Mouse (Mus musculus) ES-E14 (cell line): ENCODE measurements around the gene Rabep2. TPM values are rescaled to one million over a fixed set of nuclear protein-coding genes. Genes with fewer than 3 reads are reported as not detected.

ENCODE experiments used
- DNase-seq: peaks from one replicate; pipeline ENCODE4 v3.0.0-alpha.2; 2013; ENCODE audit warnings: low read depth, low spot score
- H3K27ac ChIP-seq: 2 replicates; pipeline ENCODE4 v1.5.1; 2012; ENCODE audit warnings: low read depth, mild to moderate bottlenecking, low read length, moderate library complexity, mixed read lengths; ENCODE audit not compliant: poor library complexity, insufficient read depth, severe bottlenecking
- H3K36me3 ChIP-seq: 2 replicates; pipeline ENCODE4 v1.6.1; 2012; ENCODE audit warnings: mild to moderate bottlenecking, low read length, moderate library complexity, mixed read lengths; ENCODE audit not compliant: control insufficient read depth, poor library complexity, insufficient read depth, severe bottlenecking
- H3K4me1 ChIP-seq, 2 experiments: fragments of 150-350 bp in 1 of 2; sonication (generic) in 1 of 2; 2 replicates each; pipeline ENCODE4 v1.6.1; 2012; ENCODE audit warnings: low read length in 2 of 2, mild to moderate bottlenecking in 1 of 2, mixed read lengths in 1 of 2; ENCODE audit not compliant: control insufficient read depth in 2 of 2, insufficient read depth in 2 of 2, poor library complexity in 1 of 2
- H3K4me3 ChIP-seq, 2 experiments: fragments of 150-350 bp in 1 of 2; sonication (generic) in 1 of 2; 2 replicates each; pipeline ENCODE4 v1.5.1; 2012; ENCODE audit warnings: low read length in 2 of 2, low read depth in 1 of 2, mild to moderate bottlenecking in 1 of 2, mixed read lengths in 1 of 2; ENCODE audit not compliant: insufficient read depth in 1 of 2, poor library complexity in 1 of 2, severe bottlenecking in 1 of 2
- H3K9ac ChIP-seq: 2 replicates; pipeline ENCODE4 v1.6.1; 2012; ENCODE audit warnings: low read depth, mild to moderate bottlenecking, low read length, mixed read lengths; ENCODE audit not compliant: poor library complexity, insufficient read depth, severe bottlenecking
- H3K9me3 ChIP-seq: fragments of 150-350 bp; sonication (generic); 2 replicates; pipeline ENCODE4 v1.6.1; 2012; ENCODE audit warnings: low read depth, mild to moderate bottlenecking, low read length; ENCODE audit not compliant: control insufficient read depth, insufficient read depth
- CHD2 ChIP-seq: IDR thresholded peaks from 2 replicates; pipeline ENCODE4 v1.6.1; 2014; ENCODE audit warnings: mild to moderate bottlenecking, low read depth, low read length, inconsistent platforms
- HCFC1 ChIP-seq: IDR thresholded peaks from 2 replicates; pipeline ENCODE4 v1.6.1; 2012; ENCODE audit warnings: low read length, inconsistent platforms, borderline replicate concordance; ENCODE audit not compliant: insufficient read depth
- MAFK ChIP-seq: IDR thresholded peaks from 2 replicates; pipeline ENCODE4 v1.6.1; 2014; ENCODE audit warnings: mild to moderate bottlenecking, low read depth, low read length, inconsistent platforms; ENCODE audit not compliant: insufficient read depth
- ZC3H11A ChIP-seq: IDR thresholded peaks from 2 replicates; pipeline ENCODE4 v1.6.1; 2012; ENCODE audit warnings: low read depth, mild to moderate bottlenecking, inconsistent platforms, low read length, borderline replicate concordance
- ZNF384 ChIP-seq: IDR thresholded peaks from 2 replicates; pipeline ENCODE4 v1.6.1; 2012; ENCODE audit warnings: low read depth, low read length, inconsistent platforms
- in situ Hi-C, 2 experiments: fragments of 600-800 bp; cut with MboI; formaldehyde crosslinking; loops; one replicate each; pipeline ENCODE4 v1.15.1; 2025; ENCODE audit warnings: low sequenced_read_pairs in 2 of 2, inconsistent platforms in 1 of 2; ENCODE audit not compliant: unreplicated experiment in 2 of 2
- total RNA-seq: library from RNA; depleted of rRNA; stranded (reverse); fragments of 300-350 nt; gene quantifications from 2 replicates; pipeline ENCODE4 v1.2.3, GENCODE M21; 2012; rRNA removed

Gene Rabep2
- total RNA-seq, 1 experiment, result 22.1 TPM

GRCm38 (mm10) chr7:126491005-126491404 lies 62.4 kb downstream of the Rabep2 start:
- peaks cover 66% of the 10 kb centered on the region for H3K36me3 ChIP-seq
- TF ChIP-seq ZNF384 (no peak), HCFC1 (no peak), MAFK (no peak), CHD2 (no peak), ZC3H11A (no peak)
- no peak overlapping the region for H3K4me3 ChIP-seq
- in situ Hi-C loops, result no loop called here
- H3K9me3 ChIP-seq, result no peaks in the 10 kb centered on the region
- no peak for DNase-seq
- no peak overlapping the region for H3K27ac ChIP-seq
- no peak overlapping the region for H3K9ac ChIP-seq
- H3K4me1 ChIP-seq, result peaks cover 2 to 10% of the 10 kb centered on the region in 2 experiments; a peak in 1 of 4 replicates

DNA sequence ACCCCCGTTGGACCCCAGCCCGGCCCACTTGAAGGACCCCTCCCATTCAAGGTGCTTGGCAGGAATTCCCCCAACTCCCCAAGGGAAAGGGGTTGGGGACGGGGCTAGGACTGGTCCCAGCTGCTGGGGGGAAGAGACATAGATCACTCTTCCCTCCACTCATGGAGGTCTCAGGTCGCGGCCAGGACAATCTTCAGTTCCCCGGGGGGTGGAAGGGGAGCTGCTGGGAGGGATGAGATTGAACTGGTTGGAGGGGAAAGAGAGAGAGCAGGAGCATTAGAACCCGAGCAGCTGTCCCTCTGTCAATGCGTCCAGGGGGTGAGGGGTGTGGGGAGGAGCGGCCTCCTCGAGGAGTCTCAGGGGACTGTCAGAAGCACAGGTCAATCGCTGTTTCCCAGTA lies 63.4 kb downstream of the Rabep2 start:
- H3K9ac ChIP-seq, result peak overlapping the region; percentile 14; the same call in 1 of the 2 replicates
- DNase-seq, result no peak
- H3K4me1 ChIP-seq, result peaks cover 2 to 10% of the 10 kb centered on the region in 2 experiments; a peak in 1 of 4 replicates
- no peaks in the 10 kb centered on the region for H3K9me3 ChIP-seq
- in situ Hi-C loops, result no loop called here
- no peak for TF ChIP-seq MAFK
- no peak for TF ChIP-seq CHD2
- no peak for TF ChIP-seq ZC3H11A
- TF ChIP-seq HCFC1, result no peak
- no peak for TF ChIP-seq ZNF384
- peaks cover 73% of the 10 kb centered on the region for H3K36me3 ChIP-seq
- H3K27ac ChIP-seq, result peak overlapping the region; percentile 26; the same call in 1 of the 2 replicates
- H3K4me3 ChIP-seq, result no peak overlapping the region

- no peak for DNase-seq
- peaks cover 84% of the 10 kb centered on the region for H3K36me3 ChIP-seq
Measured at GRCm38 (mm10) chr7:126494120-126494519, 65.6 kb downstream of the Rabep2 start.

GRCm38 (mm10) chr7:126496475-126496874 lies 67.9 kb downstream of the Rabep2 start:
- DNase-seq, result no peak
- Histone ChIP-seq H3K4me1 (peaks cover 2 to 8% of the 10 kb centered on the region in 2 experiments; a peak in 1 of 4 replicates), H3K36me3 (peaks cover 88% of the 10 kb centered on the region), H3K9me3 (no peaks in the 10 kb centered on the region), H3K9ac (no peak overlapping the region), H3K27ac (no peak overlapping the region), H3K4me3 (no peak overlapping the region)
- TF ChIP-seq ZC3H11A (no peak), CHD2 (no peak), HCFC1 (no peak), MAFK (no peak), ZNF384 (no peak)
- in situ Hi-C loops, result no loop called here

More at GRCm38 (mm10) chr7:126494120-126494519, 65.6 kb downstream of the Rabep2 start:
- no peak for TF ChIP-seq CHD2
- TF ChIP-seq ZNF384, result no peak
- TF ChIP-seq HCFC1, result no peak
- TF ChIP-seq MAFK, result no peak
- no peak for TF ChIP-seq ZC3H11A
- no peaks in the 10 kb centered on the region for H3K9me3 ChIP-seq
- in situ Hi-C loops, result no loop called here
- no peak overlapping the region for H3K27ac ChIP-seq
- H3K4me3 ChIP-seq, result no peak overlapping the region
- H3K4me1 ChIP-seq, result peaks cover 2 to 5% of the 10 kb centered on the region in 2 experiments; a peak in 1 of 4 replicates
- no peak overlapping the region for H3K9ac ChIP-seq

DNA sequence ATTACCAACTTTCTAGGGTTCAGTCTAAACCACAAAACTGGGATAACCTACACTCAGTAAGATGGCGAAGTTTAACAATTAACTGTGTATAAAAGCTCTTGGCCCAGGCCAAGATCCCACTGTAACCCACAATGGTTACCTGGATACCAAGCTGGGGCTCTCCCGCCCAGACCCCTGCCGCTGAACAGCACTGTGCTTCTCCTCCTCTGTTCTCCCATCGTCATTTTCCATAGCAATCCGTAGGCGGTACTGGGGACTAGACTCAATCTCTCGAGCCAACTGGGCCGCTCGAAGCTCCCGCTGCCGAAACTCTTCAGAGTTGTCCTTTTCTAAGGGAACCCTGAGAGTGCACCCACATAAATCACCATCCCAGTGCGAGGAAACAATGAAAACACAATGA lies 69.4 kb downstream of the Rabep2 start:
- H3K9me3 ChIP-seq, result no peaks in the 10 kb centered on the region
- TF ChIP-seq CHD2 (no peak), MAFK (no peak), ZNF384 (no peak), ZC3H11A (no peak), HCFC1 (no peak)
- peaks cover under 1 to 6% of the 10 kb centered on the region in 2 experiments; a peak in 1 of 4 replicates for H3K4me1 ChIP-seq
- in situ Hi-C loops, result no loop called here
- DNase-seq, result no peak
- no peak overlapping the region for H3K4me3 ChIP-seq
- peaks cover 75% of the 10 kb centered on the region for H3K36me3 ChIP-seq
- no peak overlapping the region for H3K9ac ChIP-seq
- no peak overlapping the region for H3K27ac ChIP-seq

Other genes starting within 250 kb of the Rabep2 start
- 92.7 and 105 TPM in 2 replicates for gene Xpo6, start 228.3 kb upstream of the Rabep2 start, total RNA-seq
- gene Sbk1, start 156.1 kb upstream of the Rabep2 start, total RNA-seq, result 18.6 and 34.6 TPM in 2 replicates
- 8.0 and 14.8 TPM in 2 replicates for gene Lat, start 59.2 kb upstream of the Rabep2 start, total RNA-seq
- gene Spns1, start 51.3 kb upstream of the Rabep2 start, total RNA-seq, result 238 and 481 TPM in 2 replicates
- 31.7 and 45.6 TPM in 2 replicates for gene Nfatc2ip, start 32.0 kb upstream of the Rabep2 start, total RNA-seq
- gene Cd19, start 13.9 kb upstream of the Rabep2 start, total RNA-seq, result 0.16 and 0.49 TPM in 2 replicates
- 0.11 and 0.27 TPM in 2 replicates for gene Atp2a1, start 34.3 kb downstream of the Rabep2 start, total RNA-seq
- gene Sh2b1, start 46.7 kb downstream of the Rabep2 start, total RNA-seq, result 20.3 and 22.5 TPM in 2 replicates
- gene Tufm, start 58.6 kb downstream of the Rabep2 start, total RNA-seq, result 125 and 133 TPM in 2 replicates
- gene Atxn2l, start 74.7 kb downstream of the Rabep2 start, total RNA-seq, result 72.3 and 80.1 TPM in 2 replicates
- gene Eif3c, start 137.7 kb downstream of the Rabep2 start, total RNA-seq, result 257 and 289 TPM in 2 replicates
- gene Apobr, start 156.2 kb downstream of the Rabep2 start, total RNA-seq, result 2.3 and 2.6 TPM in 2 replicates
- gene Cln3, start 157.1 kb downstream of the Rabep2 start, total RNA-seq, result 35.1 and 61.6 TPM in 2 replicates
- not detected in 2 replicates for gene Il27, start 166.2 kb downstream of the Rabep2 start, total RNA-seq
- gene Nupr1, start 202.1 kb downstream of the Rabep2 start, total RNA-seq, result 16.4 and 20.4 TPM in 2 replicates
- gene Sgf29, start 220.6 kb downstream of the Rabep2 start, total RNA-seq, result 35.8 and 55.3 TPM in 2 replicates
- 0.22 TPM in 1 of 2 replicates, not detected in the other for gene Sult1a1, start 247.7 kb downstream of the Rabep2 start, total RNA-seq